Mouse (Mus musculus): ENCODE results near the gene Pitpnm3. TPM values are rescaled to one million over a fixed set of nuclear protein-coding genes. Genes with fewer than 3 reads are reported as not detected.

Pitpnm3 gene
- not detected in 4 replicates for total RNA-seq (2023; ENCODE audit: inconsistent age)

DNA sequence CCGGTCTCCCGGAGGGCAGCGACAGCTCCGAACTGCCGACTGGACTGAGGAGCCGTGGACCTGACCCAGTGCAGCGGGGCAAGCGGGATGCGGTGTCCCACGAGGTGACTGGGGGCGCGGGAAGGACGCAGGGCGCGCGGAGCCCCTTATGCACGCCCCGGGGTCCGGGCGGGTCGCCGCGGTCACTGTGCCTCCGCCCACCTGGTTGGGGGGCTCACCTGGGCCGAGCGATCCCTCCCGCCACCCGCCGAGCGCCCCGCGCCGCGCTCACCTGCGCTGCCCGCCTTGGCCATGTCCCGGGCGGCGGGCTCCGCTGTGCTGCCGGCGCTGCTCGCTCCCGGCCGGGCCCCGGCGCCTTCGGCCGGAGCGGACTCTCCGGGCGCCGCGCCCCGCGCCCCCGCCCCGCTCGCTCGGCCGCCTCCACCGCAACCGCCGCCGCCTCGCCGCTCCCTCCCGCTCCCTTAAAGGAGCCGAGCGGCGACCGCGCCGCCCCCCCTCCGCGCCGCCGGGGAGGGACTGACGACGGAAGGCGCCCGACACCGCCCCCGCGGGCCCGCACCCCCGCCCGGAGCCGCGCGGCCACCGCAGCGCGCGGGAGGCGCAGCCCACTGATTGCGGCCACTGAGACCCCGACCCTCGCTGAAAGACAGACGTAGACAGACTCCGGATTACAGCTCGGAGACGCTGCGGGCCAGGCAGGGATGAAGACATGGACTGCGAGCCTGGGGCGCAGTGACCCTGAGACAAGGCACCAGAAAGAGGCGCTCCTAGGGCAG is at the start of gene Pitpnm3:
Pitpnm3 (minus strand) TSS at position 396 of the 776 bp plus-strand sequence.

GRCm38 (mm10) chr11:72041768-72042607 is 93.6 kb downstream of the Pitpnm3 start, which contains the start of gene Pimreg:
TSS of gene Pimreg (plus strand) at chr11:72042032.

GRCm38 (mm10) chr11:72037409-72037808 is 98.2 kb downstream of the Pitpnm3 start, which contains the start of gene Aipl1:
TSS of gene Aipl1 (minus strand) at chr11:72037509.

Other genes with a start within 250 kb of the Pitpnm3 start
- not detected in 4 replicates for gene Aipl1, start 98.3 kb downstream of the Pitpnm3 start, total RNA-seq (2023; ENCODE audit: inconsistent age)
- gene Pimreg, start 93.7 kb downstream of the Pitpnm3 start, total RNA-seq (2023; ENCODE audit: inconsistent age), result 0.33 to 0.96 TPM (median 0.44 TPM) in 4 replicates
- 0.39 to 1.5 TPM (median 1.3 TPM) in 4 replicates for gene Gm43951, start 71.1 kb upstream of the Pitpnm3 start, total RNA-seq (2023; ENCODE audit: inconsistent age)
- 11.9 to 15.6 TPM (median 13.2 TPM) in 4 replicates for gene 4933427D14Rik, start 71.7 kb upstream of the Pitpnm3 start, total RNA-seq (2023; ENCODE audit: inconsistent age)
- 26.7 to 36.4 TPM (median 29.0 TPM) in 4 replicates for gene Txndc17, start 71.8 kb upstream of the Pitpnm3 start, total RNA-seq (2023; ENCODE audit: inconsistent age)
- 37.0 to 44.4 TPM (median 38.9 TPM) in 4 replicates for gene Med31, start 79.8 kb upstream of the Pitpnm3 start, total RNA-seq (2023; ENCODE audit: inconsistent age)
- not detected in 4 replicates for gene Slc13a5, start 131.4 kb upstream of the Pitpnm3 start, total RNA-seq (2023; ENCODE audit: inconsistent age)
- 37.8 to 60.0 TPM (median 46.9 TPM) in 4 replicates for gene Xaf1, start 165.9 kb upstream of the Pitpnm3 start, total RNA-seq (2023; ENCODE audit: inconsistent age)
- not detected in 4 replicates for gene Fbxo39, start 178.7 kb upstream of the Pitpnm3 start, total RNA-seq (2023; ENCODE audit: inconsistent age)
- not detected in 4 replicates for gene Tekt1, start 226.7 kb upstream of the Pitpnm3 start, total RNA-seq (2023; ENCODE audit: inconsistent age)

All from B cell, adult (primary cell).